Mouse (Mus musculus) kidney, embryonic 15.5 days (tissue): ENCODE data around the gene Cx3cl1. TPM values are rescaled to one million over a fixed set of nuclear protein-coding genes. Genes with fewer than 3 reads are reported as not detected.

Experiments
- ATAC-seq: fragments of 200-750 bp; cut with Nextera tagmentation; replicated peaks from 2 replicates; pipeline ENCODE4 v1.8.0; 2017; ENCODE audit warnings: moderate TSS enrichment; ENCODE audit not compliant: low FRiP score
- H3K27ac ChIP-seq: fragments of 300-500 bp; sonication (generic); 2 replicates; pipeline ENCODE4 v1.5.1; 2015; ENCODE audit warnings: mild to moderate bottlenecking, inconsistent platforms
- H3K27me3 ChIP-seq: fragments of 300-500 bp; sonication (generic); 2 replicates; pipeline ENCODE4 v1.6.1; 2015; ENCODE audit warnings: inconsistent platforms
- H3K36me3 ChIP-seq: fragments of 300-500 bp; sonication (generic); 2 replicates; pipeline ENCODE4 v1.6.1; 2015; ENCODE audit warnings: inconsistent platforms
- H3K4me1 ChIP-seq: fragments of 300-500 bp; sonication (generic); 2 replicates; pipeline ENCODE4 v1.6.1; 2015; ENCODE audit warnings: inconsistent platforms
- H3K4me2 ChIP-seq: fragments of 300-500 bp; sonication (generic); 2 replicates; pipeline ENCODE4 v1.6.1; 2015; ENCODE audit warnings: moderate library complexity, mild to moderate bottlenecking, inconsistent platforms
- H3K4me3 ChIP-seq: fragments of 300-500 bp; sonication (generic); replicated peaks from 2 replicates; pipeline ENCODE4 v1.5.1; 2015; ENCODE audit warnings: mild to moderate bottlenecking, inconsistent platforms
- H3K9ac ChIP-seq: fragments of 300-500 bp; sonication (generic); 2 replicates; pipeline ENCODE4 v1.6.1; 2015; ENCODE audit warnings: mild to moderate bottlenecking, inconsistent platforms
- H3K9me3 ChIP-seq: fragments of 300-500 bp; sonication (generic); replicated peaks from 2 replicates; pipeline ENCODE4 v1.6.1; 2016; ENCODE audit warnings: inconsistent platforms
- WGBS: fragments of 180-500 bp; shearing (Covaris S2); methylation state at CpG from one replicate; pipeline ENCODE4 v1.1.7; 2015; ENCODE audit warnings: mixed read lengths; 5-methylcytosine and 5-hydroxymethylcytosine counted together
- polyA plus RNA-seq: library from polyadenylated mRNA; unstranded; fragments of >200 nt; fragmentation: Nextera tagmentation; extraction: Ambion mirVana; gene quantifications from 2 replicates; pipeline ENCODE4 v1.2.1, GENCODE M21; 2015

Cx3cl1 gene
- polyA plus RNA-seq, 1 experiment from 2014 or later, result 9.6 TPM

GRCm38 (mm10) chr8:94825170-94825569, 53.4 kb downstream of the Cx3cl1 start:
- peaks cover 12% of the 10 kb centered on the region for H3K4me1 ChIP-seq
- H3K27ac ChIP-seq, result no peak overlapping the region
- H3K9me3 ChIP-seq, result no peaks in the 10 kb centered on the region
- no peaks in the 10 kb centered on the region for H3K27me3 ChIP-seq
- H3K9ac ChIP-seq, result no peak overlapping the region
- no peak for ATAC-seq
- no peak overlapping the region for H3K4me3 ChIP-seq
- no peak overlapping the region for H3K4me2 ChIP-seq
- H3K36me3 ChIP-seq, result peaks cover 95% of the 10 kb centered on the region
- WGBS, result 92% methylated on average over 6 of the region's 6 CpGs

DNA sequence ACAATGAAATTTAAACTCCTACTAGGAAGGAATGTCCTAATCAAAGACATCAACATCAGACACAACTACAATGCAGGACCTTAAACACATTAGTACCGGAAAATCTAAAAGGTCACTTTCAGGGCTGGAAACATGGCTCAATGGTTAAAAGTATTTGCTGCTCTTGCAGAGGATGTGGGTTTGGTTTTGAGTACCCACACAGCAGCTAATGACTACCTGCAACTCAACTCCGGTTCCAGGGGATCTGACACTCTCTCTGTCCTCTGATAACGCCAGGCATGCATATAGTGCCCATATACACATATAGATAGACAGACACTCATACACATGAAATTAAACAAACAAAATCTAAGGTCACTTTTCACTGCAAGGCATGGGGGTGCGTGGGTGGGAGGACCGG, 54.4 kb downstream of the Cx3cl1 start:
- Histone ChIP-seq H3K9ac (no peak overlapping the region), H3K9me3 (no peaks in the 10 kb centered on the region), H3K27me3 (no peaks in the 10 kb centered on the region), H3K4me1 (peaks cover 12% of the 10 kb centered on the region), H3K36me3 (peaks cover 95% of the 10 kb centered on the region), H3K4me2 (no peak overlapping the region), H3K4me3 (no peak overlapping the region), H3K27ac (no peak overlapping the region)
- ATAC-seq, result no peak
- WGBS, result 94% methylated on average over 5 of the region's 5 CpGs

GRCm38 (mm10) chr8:94828284-94828683, 56.5 kb downstream of the Cx3cl1 start:
- Histone ChIP-seq H3K27me3 (no peaks in the 10 kb centered on the region), H3K4me2 (no peak overlapping the region), H3K27ac (no peak overlapping the region), H3K4me3 (no peak overlapping the region), H3K9me3 (no peaks in the 10 kb centered on the region), H3K36me3 (peaks cover 85% of the 10 kb centered on the region), H3K4me1 (peaks cover 6% of the 10 kb centered on the region; the same call in 1 of the 2 replicates), H3K9ac (no peak overlapping the region)
- ATAC-seq, result no peak
- 95% methylated on average over 6 of the region's 6 CpGs for WGBS

Other genes with a start within 250 kb of the Cx3cl1 start
- gene Cpne2, start 239.0 kb upstream of the Cx3cl1 start, polyA plus RNA-seq, result 11.1 and 11.9 TPM in 2 replicates
- gene Rspry1, start 170.1 kb upstream of the Cx3cl1 start, polyA plus RNA-seq, result 38.3 and 39.8 TPM in 2 replicates
- gene Fam192a, start 170.0 kb upstream of the Cx3cl1 start, polyA plus RNA-seq, result 70.0 and 73.2 TPM in 2 replicates
- gene Arl2bp, start 105.4 kb upstream of the Cx3cl1 start, polyA plus RNA-seq, result 138 and 142 TPM in 2 replicates
- 12.1 and 13.1 TPM in 2 replicates for gene Pllp, start 75.7 kb upstream of the Cx3cl1 start, polyA plus RNA-seq
- gene Ccl22, start 26.4 kb upstream of the Cx3cl1 start, polyA plus RNA-seq, result not detected in 2 replicates
- gene Ccl17, start 38.4 kb downstream of the Cx3cl1 start, polyA plus RNA-seq, result not detected in 2 replicates
- gene Coq9, start 66.3 kb downstream of the Cx3cl1 start, polyA plus RNA-seq, result 81.0 and 83.6 TPM in 2 replicates
- 115 and 126 TPM in 2 replicates for gene Ciapin1, start 66.3 kb downstream of the Cx3cl1 start, polyA plus RNA-seq
- 155 and 157 TPM in 2 replicates for gene Polr2c, start 85.4 kb downstream of the Cx3cl1 start, polyA plus RNA-seq
- gene Dok4, start 104.3 kb downstream of the Cx3cl1 start, polyA plus RNA-seq, result 27.0 and 32.8 TPM in 2 replicates
- gene Ccdc102a, start 146.1 kb downstream of the Cx3cl1 start, polyA plus RNA-seq, result 21.6 and 24.1 TPM in 2 replicates
- 0.05 and 0.13 TPM in 2 replicates for gene Adgrg5, start 151.7 kb downstream of the Cx3cl1 start, polyA plus RNA-seq
- gene Adgrg1, start 202.7 kb downstream of the Cx3cl1 start, polyA plus RNA-seq, result 41.7 and 44.8 TPM in 2 replicates
- gene Adgrg3, start 245.7 kb downstream of the Cx3cl1 start, polyA plus RNA-seq, result 4.8 TPM in 2 replicates